Mouse (Mus musculus): Measurements from ENCODE around the gene Ccdc9.
"Not testable (repeated sequence)": the region's sequence is repeated elsewhere in the genome, so short reads cannot be mapped to it uniquely, and the experiment has no call there.

Gene Ccdc9

GRCm38 (mm10) chr7:16308093-16308492 lies 21.5 kb upstream of the Ccdc9 start, which contains the start of gene Bbc3:
Bbc3 (plus strand) TSS chr7:16308393.
- DNase-seq, result not testable (repeated sequence)

- not testable (repeated sequence) for DNase-seq
Measured at GRCm38 (mm10) chr7:16307141-16307540, 20.5 kb upstream of the Ccdc9 start.

- DNase-seq, result peak; percentile 92
Measured at GRCm38 (mm10) chr7:16299419-16300035, 12.9 kb upstream of the Ccdc9 start.

- DNase-seq, result no peak
Measured at GRCm38 (mm10) chr7:16298927-16299326, 12.3 kb upstream of the Ccdc9 start.

GRCm38 (mm10) chr7:16297616-16298015 lies 11.0 kb upstream of the Ccdc9 start:
- no peak for DNase-seq

GRCm38 (mm10) chr7:16296766-16297390 lies 10.3 kb upstream of the Ccdc9 start:
- DNase-seq, result peak; percentile 95

GRCm38 (mm10) chr7:16296146-16296545 lies 9.6 kb upstream of the Ccdc9 start:
- no peak for DNase-seq

- DNase-seq, result peak; percentile 86
Measured at GRCm38 (mm10) chr7:16295321-16295900, 8.8 kb upstream of the Ccdc9 start.

- DNase-seq, result peak; percentile 97
Measured at GRCm38 (mm10) chr7:16294837-16295236, 8.2 kb upstream of the Ccdc9 start.

- peak; percentile 69 for DNase-seq
Measured at GRCm38 (mm10) chr7:16294346-16294745, 7.8 kb upstream of the Ccdc9 start.

GRCm38 (mm10) chr7:16287791-16288190 lies 1.2 kb upstream of the Ccdc9 start:
- no peak for DNase-seq

- no peak for DNase-seq
Measured at GRCm38 (mm10) chr7:16287016-16287415, 421 bp upstream of the Ccdc9 start.

GRCm38 (mm10) chr7:16285450-16286025 lies 1.1 kb downstream of the Ccdc9 start:
- DNase-seq, result peak; percentile 89

- DNase-seq, result no peak
Measured at GRCm38 (mm10) chr7:16284904-16285303, 1.7 kb downstream of the Ccdc9 start.

- DNase-seq, result no peak
Measured at GRCm38 (mm10) chr7:16284001-16284400, 2.6 kb downstream of the Ccdc9 start.

- no peak for DNase-seq
Measured at GRCm38 (mm10) chr7:16282334-16282733, 4.3 kb downstream of the Ccdc9 start.

GRCm38 (mm10) chr7:16280721-16281120 lies 5.9 kb downstream of the Ccdc9 start:
- no peak for DNase-seq

- peak; percentile 24 for DNase-seq
Measured at GRCm38 (mm10) chr7:16274922-16275890, 11.4 kb downstream of the Ccdc9 start.

- peak; percentile 83 for DNase-seq
Measured at GRCm38 (mm10) chr7:16273766-16274140, 12.8 kb downstream of the Ccdc9 start.

- peak; percentile 96 for DNase-seq
Measured at GRCm38 (mm10) chr7:16273081-16273765, 13.4 kb downstream of the Ccdc9 start, which contains the start of gene Inafm1. Inafm1 (minus strand) TSS chr7:16273617.

GRCm38 (mm10) chr7:16272681-16273080 lies 13.9 kb downstream of the Ccdc9 start:
- DNase-seq, result peak; percentile 83

GRCm38 (mm10) chr7:16271139-16271538 lies 15.5 kb downstream of the Ccdc9 start:
- DNase-seq, result no peak
